Mouse (Mus musculus): ENCODE measurements at regions not wholly inside any gene's neighbourhood (a gene's known extent, or its start where the extent isn't known, plus 50 kb on each side); places are given as distances from the start of the nearest gene placed in this dataset.

DNA sequence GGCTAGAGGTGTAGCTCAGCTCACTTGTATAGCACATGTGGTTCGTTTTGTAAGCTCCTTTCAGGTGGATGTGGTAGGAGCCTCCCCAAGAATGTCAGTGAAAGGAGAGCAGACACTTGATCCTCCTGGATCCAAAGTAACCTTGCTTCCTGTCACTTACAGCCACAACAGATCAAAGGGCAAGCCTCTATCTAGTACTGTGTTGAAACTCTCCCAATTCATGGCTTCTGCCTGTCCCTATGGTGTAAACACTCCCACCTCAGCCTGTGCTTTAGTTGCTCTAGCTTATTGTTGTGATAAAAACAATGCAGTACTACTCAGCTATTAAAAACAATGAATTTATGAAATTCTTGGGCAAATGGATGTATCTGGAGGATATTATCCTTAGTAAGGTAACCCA, 95.8 kb downstream of the Kcnk1 start:
- peaks cover 30% of the 10 kb centered on the region for H3K27me3 ChIP-seq (replicated peaks)
- dilution Hi-C loops (cut with MboI; ENCODE audit: extremely low pct_ligation_motif_present, extremely low pct_unique_long_range_greater_than_20kb, low sequenced_read_pairs): no loop called here
- in situ Hi-C loops (cut with MboI; ENCODE audit: low pct_ligation_motif_present, low pct_unique_long_range_greater_than_20kb, low sequenced_read_pairs): no loop called here
- no peak overlapping the region for H3K4me3 ChIP-seq (replicated peaks in 1 of 3; ENCODE audit: low read depth in 2 of 3, low read length in 2 of 3, poor library complexity in 1 of 3)
- H3K79me2 ChIP-seq (replicated peaks; ENCODE audit: control insufficient read depth, extremely low read depth, insufficient read depth, poor library complexity, severe bottlenecking): no peaks in the 10 kb centered on the region
- H3K9ac ChIP-seq (ENCODE audit: insufficient read depth, low read depth): no peak overlapping the region
- H3K4me2 ChIP-seq (ENCODE audit: insufficient read depth, low read depth, poor library complexity, severe bottlenecking): no peak overlapping the region
- no peaks in the 10 kb centered on the region for H3K36me3 ChIP-seq (replicated peaks in 1 of 2; ENCODE audit: control insufficient read depth in 1 of 2, insufficient read depth in 1 of 2, low read length in 1 of 2)
- no peak for TF ChIP-seq ZC3H11A (IDR thresholded peaks at IDR 0.05; ENCODE audit: low read depth, low read length)
- no peak for TF ChIP-seq ZMIZ1 (IDR thresholded peaks at IDR 0.05; ENCODE audit: low read depth, low read length)
- no peak for TF ChIP-seq IRF4 (IDR thresholded peaks at IDR 0.05; ENCODE audit: low read depth, low read length)
- no peak for TF ChIP-seq ETS1 (conservative IDR thresholded peaks at IDR 0.05; ENCODE audit: low read depth, low read length)
- TF ChIP-seq POLR2A (IDR thresholded peaks at IDR 0.05; ENCODE audit: low read depth, low read length): no peak
- TF ChIP-seq JUND (conservative IDR thresholded peaks at IDR 0.05; ENCODE audit: low read depth, low read length): no peak
- no peak for TF ChIP-seq ZNF384 (IDR thresholded peaks at IDR 0.05; ENCODE audit: low read depth, low read length)
- TF ChIP-seq ELF1 (IDR thresholded peaks at IDR 0.05; ENCODE audit: low read depth, low read length): no peak
- no peak for TF ChIP-seq PAX5 (IDR thresholded peaks at IDR 0.05; ENCODE audit: low read length)
- no peak for TF ChIP-seq USF2 (conservative IDR thresholded peaks at IDR 0.05; ENCODE audit: low read depth, low read length)
- TF ChIP-seq NELFE (IDR thresholded peaks at IDR 0.05; ENCODE audit: low read depth, low read length): no peak
- TF ChIP-seq CTCF (conservative IDR thresholded peaks at IDR 0.05 in 1 of 2, IDR thresholded peaks at IDR 0.05 in 1 of 2; ENCODE audit: low read depth in 2 of 2, low read length in 2 of 2): no peak
- TF ChIP-seq TBP (conservative IDR thresholded peaks at IDR 0.05; ENCODE audit: low read depth, low read length): no peak
- TF ChIP-seq USF1 (IDR thresholded peaks at IDR 0.05; ENCODE audit: low read depth, low read length): no peak
- no peak for TF ChIP-seq JUN (IDR thresholded peaks at IDR 0.05; ENCODE audit: insufficient read depth, low read depth, low read length)
- TF ChIP-seq MAZ (IDR thresholded peaks at IDR 0.05; ENCODE audit: low read depth, low read length): no peak
- no peak for TF ChIP-seq MXI1 (IDR thresholded peaks at IDR 0.05; ENCODE audit: low read depth, low read length)
- TF ChIP-seq NRF1 (IDR thresholded peaks at IDR 0.05; ENCODE audit: low read depth, low read length): no peak
- no peak for TF ChIP-seq MEF2A (IDR thresholded peaks at IDR 0.05; ENCODE audit: borderline replicate concordance, low read depth, low read length)
- TF ChIP-seq GABPA (IDR thresholded peaks at IDR 0.05; ENCODE audit: insufficient replicate concordance, low read depth, low read length): no peak
- H3K27ac ChIP-seq (ENCODE audit: insufficient read depth, low read depth): no peak overlapping the region
- DNase-seq (ENCODE audit: extremely low read depth): no peak
- peaks cover 5% of the 10 kb centered on the region for H3K9me3 ChIP-seq (replicated peaks; ENCODE audit: low read length)
- no peaks in the 10 kb centered on the region for H3K4me1 ChIP-seq (ENCODE audit: control insufficient read depth in 1 of 2, insufficient read depth in 2 of 2)

DNA sequence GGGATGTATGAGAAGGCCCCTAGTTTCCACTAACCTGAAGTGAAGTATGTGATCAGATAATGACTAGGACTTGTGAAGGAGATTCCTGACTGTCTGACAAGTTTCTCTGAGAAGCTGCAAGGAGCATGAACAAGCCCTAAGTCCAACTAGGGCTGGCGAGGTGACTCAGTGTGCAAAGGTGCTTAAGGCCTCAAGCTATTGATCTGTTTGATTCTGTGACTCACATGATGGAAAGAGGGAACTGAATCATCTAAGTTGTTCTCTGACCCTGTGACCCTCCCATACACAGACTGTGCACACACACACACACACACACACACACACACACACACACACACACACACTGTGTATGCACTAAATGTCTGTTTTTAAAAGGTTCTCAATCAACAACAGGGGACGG, 99.0 kb downstream of the Kcnk1 start:
- no peak for TF ChIP-seq POLR2A (IDR thresholded peaks at IDR 0.05; ENCODE audit: low read depth, low read length)
- no peak for TF ChIP-seq TBP (conservative IDR thresholded peaks at IDR 0.05; ENCODE audit: low read depth, low read length)
- TF ChIP-seq MAX (IDR thresholded peaks at IDR 0.05; ENCODE audit: low read length): no peak
- no peak for TF ChIP-seq RCOR1 (conservative IDR thresholded peaks at IDR 0.05; ENCODE audit: low read depth, low read length)
- no peak for TF ChIP-seq SIN3A (IDR thresholded peaks at IDR 0.05; ENCODE audit: low read length)
- TF ChIP-seq CHD2 (IDR thresholded peaks at IDR 0.05; ENCODE audit: low read length): no peak
- no peak for TF ChIP-seq CHD1 (IDR thresholded peaks at IDR 0.05; ENCODE audit: low read depth, low read length)
- no peak for TF ChIP-seq TCF12 (IDR thresholded peaks at IDR 0.05; ENCODE audit: low read depth, low read length)
- no peak for TF ChIP-seq CTCF (conservative IDR thresholded peaks at IDR 0.05 in 1 of 2, IDR thresholded peaks at IDR 0.05 in 1 of 2; ENCODE audit: low read depth in 2 of 2, low read length in 2 of 2)
- TF ChIP-seq MEF2A (IDR thresholded peaks at IDR 0.05; ENCODE audit: borderline replicate concordance, low read depth, low read length): no peak
- TF ChIP-seq USF1 (IDR thresholded peaks at IDR 0.05; ENCODE audit: low read depth, low read length): no peak
- no peak for TF ChIP-seq MAZ (IDR thresholded peaks at IDR 0.05; ENCODE audit: low read depth, low read length)
- TF ChIP-seq KAT2A (IDR thresholded peaks at IDR 0.05; ENCODE audit: insufficient replicate concordance, low read length): no peak
- TF ChIP-seq HCFC1 (IDR thresholded peaks at IDR 0.05; ENCODE audit: low read depth, low read length): no peak
- TF ChIP-seq ZNF384 (IDR thresholded peaks at IDR 0.05; ENCODE audit: low read depth, low read length): no peak
- TF ChIP-seq EP300 (IDR thresholded peaks at IDR 0.05; ENCODE audit: low read length): no peak
- no peak for TF ChIP-seq JUN (IDR thresholded peaks at IDR 0.05; ENCODE audit: insufficient read depth, low read depth, low read length)
- no peak for TF ChIP-seq RAD21 (IDR thresholded peaks at IDR 0.05; ENCODE audit: low read depth, low read length)
- no peak for TF ChIP-seq NRF1 (IDR thresholded peaks at IDR 0.05; ENCODE audit: low read depth, low read length)

More for the DNA sequence above, 99.0 kb downstream of the Kcnk1 start:
- Histone ChIP-seq H3K4me2 (ENCODE audit: insufficient read depth, low read depth, poor library complexity, severe bottlenecking) (no peak overlapping the region), H3K36me3 (replicated peaks in 1 of 2; ENCODE audit: control insufficient read depth in 1 of 2, insufficient read depth in 1 of 2, low read length in 1 of 2) (no peaks in the 10 kb centered on the region), H3K9me3 (replicated peaks; ENCODE audit: low read length) (peaks cover 6% of the 10 kb centered on the region), H3K27me3 (replicated peaks) (peaks cover 62% of the 10 kb centered on the region), H3K4me3 (replicated peaks in 1 of 3; ENCODE audit: low read depth in 2 of 3, low read length in 2 of 3, poor library complexity in 1 of 3) (no peak overlapping the region), H3K9ac (ENCODE audit: insufficient read depth, low read depth) (no peak overlapping the region), H3K27ac (ENCODE audit: insufficient read depth, low read depth) (no peak overlapping the region), H3K79me2 (replicated peaks; ENCODE audit: control insufficient read depth, extremely low read depth, insufficient read depth, poor library complexity, severe bottlenecking) (no peaks in the 10 kb centered on the region), H3K4me1 (ENCODE audit: control insufficient read depth in 1 of 2, insufficient read depth in 2 of 2) (no peaks in the 10 kb centered on the region)
- dilution Hi-C loops (cut with MboI; ENCODE audit: extremely low pct_ligation_motif_present, extremely low pct_unique_long_range_greater_than_20kb, low sequenced_read_pairs): no loop called here
- in situ Hi-C loops (cut with MboI; ENCODE audit: low pct_ligation_motif_present, low pct_unique_long_range_greater_than_20kb, low sequenced_read_pairs): no loop called here
- DNase-seq (ENCODE audit: extremely low read depth): no peak

Measured in CH12.LX (cell line).